Mouse (Mus musculus): ENCODE results near the gene Atoh1. TPM values are rescaled to one million over a fixed set of nuclear protein-coding genes. Genes with fewer than 3 reads are reported as not detected.

The Atoh1 gene
- polyA plus RNA-seq, 1 experiment = not detected

- Histone ChIP-seq H3K36me3 (ENCODE audit: control insufficient read depth, insufficient read depth) (no peaks in the 10 kb centered on the region), H3K79me3 (ENCODE audit: low read depth) (no peaks in the 10 kb centered on the region), H3K27me3 (ENCODE audit: control insufficient read depth, insufficient read depth, insufficient read length) (no peaks in the 10 kb centered on the region), H3ac (ENCODE audit: control insufficient read depth, insufficient read length, low read depth) (no peak overlapping the region), H3K4me3 (ENCODE audit: insufficient read depth, poor library complexity, severe bottlenecking) (no peak overlapping the region), H3K79me2 (ENCODE audit: control insufficient read depth, insufficient read depth) (no peaks in the 10 kb centered on the region)
- TF ChIP-seq MYOD1 (IDR thresholded peaks at IDR 0.05; ENCODE audit: control insufficient read depth, insufficient read length, low read depth) = no peak
- no peak for TF ChIP-seq CEBPB (IDR thresholded peaks at IDR 0.05; ENCODE audit: low read depth)
- TF ChIP-seq USF1 (IDR thresholded peaks at IDR 0.05; ENCODE audit: low read depth) = no peak
- no peak for TF ChIP-seq MYOG (IDR thresholded peaks at IDR 0.05; ENCODE audit: control insufficient read depth, extremely low read depth, insufficient read length)
- TF ChIP-seq MAX (IDR thresholded peaks at IDR 0.05) = no peak
- TF ChIP-seq FOSL1 (IDR thresholded peaks at IDR 0.05; ENCODE audit: insufficient read depth, low read length, poor library complexity, severe bottlenecking) = no peak
- TF ChIP-seq CTCF (IDR thresholded peaks at IDR 0.05; ENCODE audit: control insufficient read depth, insufficient read depth, insufficient read length) = no peak
Observed at GRCm38 (mm10) chr6:64754515-64754914, 25.6 kb downstream of the Atoh1 start.

GRCm38 (mm10) chr6:64763901-64764300 lies 35.0 kb downstream of the Atoh1 start:
- Histone ChIP-seq H3K79me3 (ENCODE audit: low read depth) (no peaks in the 10 kb centered on the region), H3K36me3 (ENCODE audit: control insufficient read depth, insufficient read depth) (no peaks in the 10 kb centered on the region), H3ac (ENCODE audit: control insufficient read depth, insufficient read length, low read depth) (no peak overlapping the region), H3K27me3 (ENCODE audit: control insufficient read depth, insufficient read depth, insufficient read length) (no peaks in the 10 kb centered on the region), H3K4me3 (ENCODE audit: insufficient read depth, poor library complexity, severe bottlenecking) (no peak overlapping the region), H3K79me2 (ENCODE audit: control insufficient read depth, insufficient read depth) (no peaks in the 10 kb centered on the region)
- TF ChIP-seq MAX (IDR thresholded peaks at IDR 0.05) (no peak), FOSL1 (IDR thresholded peaks at IDR 0.05; ENCODE audit: insufficient read depth, low read length, poor library complexity, severe bottlenecking) (no peak), USF1 (IDR thresholded peaks at IDR 0.05; ENCODE audit: low read depth) (no peak), CEBPB (IDR thresholded peaks at IDR 0.05; ENCODE audit: low read depth) (no peak), CTCF (IDR thresholded peaks at IDR 0.05; ENCODE audit: control insufficient read depth, insufficient read depth, insufficient read length) (no peak), MYOG (IDR thresholded peaks at IDR 0.05; ENCODE audit: control insufficient read depth, extremely low read depth, insufficient read length) (no peak), MYOD1 (IDR thresholded peaks at IDR 0.05; ENCODE audit: control insufficient read depth, insufficient read length, low read depth) (no peak)

GRCm38 (mm10) chr6:64773430-64773829 lies 44.5 kb downstream of the Atoh1 start:
- H3ac ChIP-seq (ENCODE audit: control insufficient read depth, insufficient read length, low read depth) = no peak overlapping the region
- H3K79me2 ChIP-seq (ENCODE audit: control insufficient read depth, insufficient read depth) = no peaks in the 10 kb centered on the region
- no peaks in the 10 kb centered on the region for H3K79me3 ChIP-seq (ENCODE audit: low read depth)
- TF ChIP-seq FOSL1 (IDR thresholded peaks at IDR 0.05; ENCODE audit: insufficient read depth, low read length, poor library complexity, severe bottlenecking) (no peak), MYOD1 (IDR thresholded peaks at IDR 0.05; ENCODE audit: control insufficient read depth, insufficient read length, low read depth) (no peak), MAX (IDR thresholded peaks at IDR 0.05) (no peak)
- no peaks in the 10 kb centered on the region for H3K27me3 ChIP-seq (ENCODE audit: control insufficient read depth, insufficient read depth, insufficient read length)
- no peak overlapping the region for H3K4me3 ChIP-seq (ENCODE audit: insufficient read depth, poor library complexity, severe bottlenecking)
- no peaks in the 10 kb centered on the region for H3K36me3 ChIP-seq (ENCODE audit: control insufficient read depth, insufficient read depth)
